Mouse (Mus musculus): ENCODE measurements around the gene Prr36. TPM values are rescaled to one million over a fixed set of nuclear protein-coding genes. Genes with fewer than 3 reads are reported as not detected.

The Prr36 gene
- polyA plus RNA-seq, 1 experiment from 2014 or later: 0.43 TPM

Other genes starting within 250 kb of the Prr36 start
- not detected in 2 replicates for gene Cd209f, start 111.6 kb downstream of the Prr36 start, polyA plus RNA-seq (2016; fragmentation: Nextera tagmentation; extraction: Ambion mirVana)
- not detected in 2 replicates for gene Cd209g, start 83.4 kb downstream of the Prr36 start, polyA plus RNA-seq (2016; fragmentation: Nextera tagmentation; extraction: Ambion mirVana)
- gene Evi5l, start 50.9 kb downstream of the Prr36 start, polyA plus RNA-seq (2016; fragmentation: Nextera tagmentation; extraction: Ambion mirVana): 8.0 and 8.6 TPM in 2 replicates
- gene Lrrc8e, start 9.4 kb upstream of the Prr36 start, polyA plus RNA-seq (2016; fragmentation: Nextera tagmentation; extraction: Ambion mirVana): 0.18 and 0.37 TPM in 2 replicates
- 18.0 and 21.1 TPM in 2 replicates for gene Map2k7, start 21.3 kb upstream of the Prr36 start, polyA plus RNA-seq (2016; fragmentation: Nextera tagmentation; extraction: Ambion mirVana)
- 0.18 and 0.43 TPM in 2 replicates for gene Gm49320, start 21.4 kb upstream of the Prr36 start, polyA plus RNA-seq (2016; fragmentation: Nextera tagmentation; extraction: Ambion mirVana)
- 1.3 and 1.4 TPM in 2 replicates for gene Tgfbr3l, start 30.8 kb upstream of the Prr36 start, polyA plus RNA-seq (2016; fragmentation: Nextera tagmentation; extraction: Ambion mirVana)
- gene Snapc2, start 35.6 kb upstream of the Prr36 start, polyA plus RNA-seq (2016; fragmentation: Nextera tagmentation; extraction: Ambion mirVana): 26.3 and 27.2 TPM in 2 replicates
- 5.5 and 7.1 TPM in 2 replicates for gene Ctxn1, start 41.8 kb upstream of the Prr36 start, polyA plus RNA-seq (2016; fragmentation: Nextera tagmentation; extraction: Ambion mirVana)
- 53.0 and 54.4 TPM in 2 replicates for gene Timm44, start 58.5 kb upstream of the Prr36 start, polyA plus RNA-seq (2016; fragmentation: Nextera tagmentation; extraction: Ambion mirVana)
- 9.6 and 10.9 TPM in 2 replicates for gene Ccl25, start 107.8 kb upstream of the Prr36 start, polyA plus RNA-seq (2016; fragmentation: Nextera tagmentation; extraction: Ambion mirVana)
- 211 and 215 TPM in 2 replicates for gene Elavl1, start 108.0 kb upstream of the Prr36 start, polyA plus RNA-seq (2016; fragmentation: Nextera tagmentation; extraction: Ambion mirVana)